Mouse (Mus musculus) kidney, postnatal 25 days (tissue): Measurements from ENCODE around the gene Syne1.
A peak's percentile ranks its signal among the peaks of the same experiment; 100 is the strongest.

Experiments
- DNase-seq, 2 experiments: peaks; one replicate each; pipeline ENCODE4 v3.0.0; 2021; ENCODE audit warnings: mixed read lengths in 2 of 2

Syne1 gene

DNA sequence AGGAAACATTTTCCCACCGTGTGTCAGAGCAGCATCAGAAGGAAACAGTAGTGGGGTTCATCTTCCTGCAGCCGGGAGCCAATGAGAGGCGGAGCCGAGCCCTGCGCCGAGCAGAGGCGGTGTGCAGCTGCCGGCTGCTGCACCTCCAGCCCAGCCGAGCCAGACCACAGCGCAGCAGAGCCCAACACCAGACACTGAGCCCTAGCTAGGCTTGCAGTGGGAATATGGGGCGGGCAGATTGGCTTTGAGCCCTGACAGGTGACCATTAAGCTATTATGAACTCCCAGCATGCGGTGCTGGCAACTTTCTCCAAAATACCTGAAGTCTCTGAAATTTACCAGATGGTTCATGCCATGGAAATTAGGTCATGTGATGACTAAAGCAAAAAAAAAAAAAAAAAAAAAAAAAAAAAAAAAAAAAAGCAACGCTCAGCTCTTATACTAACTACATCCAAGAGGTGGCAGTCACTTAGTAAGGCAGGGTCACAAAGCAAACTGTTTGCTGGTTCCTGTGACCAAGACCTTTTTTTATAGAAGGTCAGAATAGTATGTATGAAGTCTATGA, 356.5 kb downstream of the Syne1 start:
- DNase-seq: peak; percentile 64 to 78

DNA sequence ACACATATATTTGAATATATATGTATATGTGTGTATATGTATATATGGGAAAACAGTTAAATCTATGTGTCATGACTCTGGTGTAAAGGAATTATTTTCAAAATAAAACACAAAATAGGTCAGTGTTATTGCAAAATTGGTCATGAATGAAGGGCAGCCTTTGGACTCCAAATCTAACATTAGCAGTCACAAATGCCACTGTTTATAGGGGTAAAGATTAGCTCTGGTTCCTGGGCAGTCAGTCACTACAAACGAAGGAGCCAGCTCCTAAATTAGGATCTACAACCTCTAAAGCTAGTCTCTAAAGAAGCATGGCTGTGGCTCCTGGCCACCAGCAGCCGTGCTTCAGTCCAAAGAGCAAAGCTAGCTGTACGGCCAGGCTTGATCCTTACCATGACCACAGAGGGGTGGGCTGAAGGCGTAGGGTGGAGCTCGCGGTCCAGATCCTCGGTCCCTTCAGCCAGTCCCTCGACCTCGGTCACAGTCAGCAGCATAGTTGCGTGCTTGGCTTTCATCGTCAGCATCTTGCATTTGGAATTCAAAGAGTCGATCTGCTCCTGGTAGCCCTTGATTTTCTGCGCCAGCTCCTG, 357.1 kb downstream of the Syne1 start:
- peak; percentile 25 to 46 for DNase-seq

DNA sequence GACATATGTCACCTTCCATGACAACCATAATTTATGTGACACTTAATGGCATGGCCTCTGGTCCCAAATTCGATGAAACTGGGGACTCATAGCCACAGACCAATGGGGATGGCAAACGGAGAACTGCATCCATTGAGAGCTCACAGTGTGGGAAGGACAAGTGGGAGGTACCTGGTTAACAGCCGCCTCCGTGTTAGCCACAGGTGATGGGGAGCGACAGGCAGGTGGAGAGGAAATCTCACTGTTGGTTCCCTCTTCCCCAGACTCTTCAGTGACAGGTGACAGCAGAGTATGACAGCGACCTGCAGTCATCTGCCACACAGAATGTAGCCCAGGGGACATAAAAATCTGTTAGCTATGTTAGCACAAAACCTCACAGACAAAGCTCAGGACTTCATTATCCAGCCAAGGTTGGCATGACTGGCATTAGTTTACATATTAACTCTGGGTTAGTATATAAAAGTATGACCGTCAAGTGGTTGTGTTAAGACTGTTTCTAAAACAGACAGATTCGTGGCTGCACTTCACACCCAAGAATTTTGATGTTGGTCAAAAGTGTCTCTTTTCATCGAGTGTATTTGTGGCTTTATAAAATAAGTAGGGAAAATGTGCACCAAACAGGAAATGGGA, 358.3 kb downstream of the Syne1 start:
- DNase-seq: peak in 1 of 2 experiments; percentile 7

DNA sequence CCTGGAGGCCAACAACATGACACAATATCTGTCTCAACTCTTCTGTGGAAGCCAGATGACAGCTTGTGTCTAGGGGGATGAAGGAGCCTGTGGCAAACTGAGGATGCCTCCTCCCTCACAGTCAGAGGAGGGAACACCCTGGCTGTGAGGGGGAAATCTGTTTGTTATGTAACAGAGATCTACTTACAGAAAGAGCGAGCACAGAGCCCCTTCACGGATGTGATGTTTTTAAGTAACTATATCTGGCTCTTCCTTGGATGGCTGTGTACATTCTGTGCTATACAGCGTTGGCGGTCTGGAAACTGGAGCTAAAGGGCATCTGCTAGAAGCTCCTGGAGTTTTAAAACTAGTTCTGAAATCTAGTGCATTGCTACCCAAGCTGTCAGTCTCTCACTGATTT, 360.5 kb downstream of the Syne1 start:
- DNase-seq: no peak

DNA sequence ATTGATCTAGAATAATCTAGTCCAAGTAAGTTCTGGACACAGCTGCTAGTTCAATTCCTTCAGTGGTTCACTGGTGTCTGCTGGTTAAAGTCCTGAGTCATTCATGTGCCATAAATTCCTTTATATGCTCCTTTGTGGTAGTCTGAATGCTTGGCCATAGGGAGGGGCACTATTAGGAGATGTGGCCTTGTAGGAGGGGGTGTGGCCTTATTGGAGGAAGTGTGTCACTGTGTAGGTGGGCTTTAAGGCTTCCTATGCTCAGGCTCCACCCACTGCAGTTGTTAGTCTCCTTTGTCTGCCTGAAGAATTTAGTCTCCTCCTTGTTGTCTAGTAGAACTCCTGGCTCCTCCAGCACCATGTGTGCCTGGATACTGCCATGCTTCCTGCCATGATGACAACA, 362.4 kb downstream of the Syne1 start:
- no peak for DNase-seq

DNA sequence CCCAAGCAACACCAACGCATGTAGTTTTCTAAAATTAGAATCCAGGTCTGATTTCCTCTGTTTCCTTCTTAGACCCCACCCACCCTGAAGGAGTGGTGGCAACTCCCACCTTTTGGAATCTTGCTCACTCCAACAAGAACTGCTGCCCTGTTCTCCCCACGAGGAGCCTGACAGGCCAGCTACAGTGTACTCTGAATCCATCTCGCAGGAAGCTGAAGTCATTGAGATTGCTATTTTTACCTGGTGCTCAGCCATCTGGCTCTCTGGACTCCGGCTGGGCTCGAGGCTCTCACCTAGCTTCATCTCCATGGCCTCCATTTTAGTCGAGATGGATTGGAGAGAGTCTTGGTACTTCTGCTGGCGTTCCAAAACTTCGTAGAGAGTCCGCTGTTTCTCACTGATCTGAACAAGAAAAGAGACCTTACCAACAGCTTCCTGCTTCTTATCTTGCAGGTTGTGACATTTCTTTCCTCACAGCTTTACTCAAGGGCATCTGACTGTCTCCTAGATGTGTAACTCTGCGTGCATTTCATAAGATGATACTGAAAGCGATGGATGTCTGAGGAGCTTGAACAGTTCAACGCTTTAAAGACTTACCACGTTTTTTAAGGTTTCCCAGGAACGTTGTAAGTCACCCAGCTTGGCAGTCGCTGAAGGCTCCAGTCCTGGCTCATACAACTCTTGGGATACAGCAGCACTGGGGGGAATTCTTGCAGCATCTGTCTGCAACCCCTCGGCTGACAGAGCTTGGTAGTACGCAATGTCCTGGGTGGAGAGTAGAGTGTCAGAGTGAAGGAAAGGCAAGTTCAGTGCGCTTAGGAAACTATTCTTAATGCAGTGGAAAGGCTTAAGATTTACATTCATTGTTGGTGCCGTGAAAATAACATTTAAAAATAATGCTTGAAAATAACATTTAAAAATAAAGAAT, 365.9 kb downstream of the Syne1 start:
- no peak for DNase-seq

DNA sequence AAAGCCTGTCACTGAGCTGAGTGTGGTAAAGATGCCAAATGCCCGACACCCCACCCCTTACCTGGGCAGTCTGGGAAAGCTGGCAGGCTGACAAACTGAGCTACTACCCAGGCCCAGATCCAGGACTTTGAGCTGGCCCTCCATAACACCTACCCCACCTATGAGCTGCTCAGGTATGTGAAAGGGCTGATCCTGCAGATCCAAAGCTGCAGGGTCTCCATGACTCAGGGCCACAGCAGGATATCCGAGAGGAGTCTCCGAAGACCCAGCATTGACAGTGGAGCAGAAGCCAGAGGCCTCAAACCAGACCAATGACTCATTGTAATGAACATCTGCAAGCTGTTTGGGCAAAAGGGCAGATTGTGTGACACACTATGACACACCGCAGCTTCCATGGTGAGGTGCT, 369.5 kb downstream of the Syne1 start:
- DNase-seq: no peak

DNA sequence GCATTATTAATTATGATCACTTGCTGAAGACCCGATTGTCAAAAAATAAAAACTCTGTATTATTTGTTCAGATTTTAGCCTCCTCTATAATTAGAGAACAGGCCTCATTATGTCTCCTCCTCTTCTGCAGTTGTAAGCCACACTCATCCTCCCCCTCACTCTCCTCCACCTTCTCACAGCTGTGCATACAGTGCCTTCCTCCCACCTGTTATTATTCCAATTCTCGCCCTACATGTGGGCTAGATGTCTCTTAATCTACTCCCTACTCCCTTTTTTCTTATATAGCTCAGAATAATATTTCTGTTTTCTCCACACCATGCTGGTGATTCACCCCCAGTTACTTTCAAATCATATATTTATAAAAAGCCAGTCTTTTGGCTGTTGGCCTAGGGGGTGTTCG, 371.4 kb downstream of the Syne1 start:
- no peak for DNase-seq

DNA sequence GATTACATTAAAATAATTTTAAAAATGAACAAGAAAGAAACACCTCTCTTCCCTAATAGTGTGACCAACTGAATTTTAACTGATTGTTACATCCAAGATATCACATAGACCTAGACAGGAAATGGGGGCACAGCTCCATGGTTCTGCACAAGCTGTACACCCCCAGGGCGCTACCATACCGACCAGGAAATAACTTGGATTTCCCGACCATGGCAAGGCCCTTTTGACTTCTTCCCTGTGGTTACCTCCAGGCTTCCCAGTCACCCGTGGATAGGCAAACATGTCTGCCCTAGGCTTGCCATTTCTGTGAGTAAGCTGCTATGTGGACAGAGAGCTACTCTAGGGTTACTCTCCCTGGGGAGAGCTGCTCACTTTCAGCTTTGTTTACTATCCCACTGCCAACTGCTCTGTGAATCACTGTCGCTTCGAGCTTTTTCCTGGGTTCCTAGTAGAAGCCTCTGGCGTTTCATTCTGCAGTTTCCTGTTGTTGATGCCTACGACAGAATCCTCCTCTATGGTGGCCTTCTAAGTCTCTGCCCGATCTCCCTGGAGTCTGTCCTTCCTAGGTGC, 373.8 kb downstream of the Syne1 start:
- DNase-seq: no peak

DNA sequence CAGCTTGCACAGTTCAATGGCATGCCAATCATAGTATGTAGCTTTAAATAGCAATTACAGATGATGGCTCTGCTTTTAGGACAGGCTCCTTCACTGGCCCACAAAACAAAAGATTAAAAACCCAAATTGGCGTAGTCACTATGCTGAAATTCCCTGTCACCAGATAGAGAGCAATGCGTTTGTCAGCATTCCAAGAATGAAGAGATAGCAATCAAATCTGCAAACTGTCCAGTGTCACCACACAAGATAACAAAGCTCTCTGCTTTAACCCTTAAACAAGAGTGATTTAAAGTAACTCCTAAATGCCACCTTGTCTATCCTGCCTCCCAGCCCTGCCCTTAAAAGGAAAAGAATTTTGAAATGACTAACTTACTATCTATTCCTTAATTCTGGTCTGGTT, 374.9 kb downstream of the Syne1 start:
- DNase-seq: no peak

DNA sequence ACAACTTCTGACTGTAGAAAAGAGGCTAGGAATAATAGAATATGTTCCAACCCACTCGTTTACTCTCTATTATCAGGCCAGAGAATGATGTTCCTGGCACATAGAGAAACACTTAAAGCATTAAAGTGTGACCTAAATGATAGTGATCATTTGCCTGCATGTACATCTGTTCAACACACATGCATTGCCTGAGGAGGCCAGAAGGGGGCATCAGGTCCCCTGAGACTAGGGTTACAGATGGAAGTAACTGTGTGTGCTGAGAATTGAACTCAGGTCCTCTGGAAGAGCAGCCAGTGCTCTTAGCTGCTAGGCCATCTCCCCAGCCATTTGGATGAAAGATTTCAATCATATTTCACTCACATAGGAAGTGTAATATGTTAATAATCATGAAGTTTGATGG, 380.9 kb downstream of the Syne1 start:
- no peak for DNase-seq

DNA sequence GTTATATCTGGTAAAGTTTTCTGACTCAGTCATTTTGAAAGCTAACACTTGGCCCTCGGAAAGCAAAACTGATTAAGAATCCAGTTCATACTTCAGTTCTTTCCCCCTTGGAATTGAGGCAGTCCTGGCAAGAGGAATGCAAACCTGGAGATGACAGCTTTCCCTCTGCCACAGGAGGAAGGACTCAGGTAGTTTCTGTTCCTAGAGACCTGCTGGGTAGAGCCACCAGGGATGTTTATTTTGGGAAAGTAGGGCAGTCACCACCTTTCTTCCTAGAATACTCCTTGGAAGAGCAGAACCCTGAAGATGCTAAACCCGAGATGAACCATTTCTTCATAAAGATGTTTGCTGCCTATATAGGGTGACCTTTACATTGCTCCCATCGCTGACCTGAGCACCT, 383.8 kb downstream of the Syne1 start:
- DNase-seq: no peak

DNA sequence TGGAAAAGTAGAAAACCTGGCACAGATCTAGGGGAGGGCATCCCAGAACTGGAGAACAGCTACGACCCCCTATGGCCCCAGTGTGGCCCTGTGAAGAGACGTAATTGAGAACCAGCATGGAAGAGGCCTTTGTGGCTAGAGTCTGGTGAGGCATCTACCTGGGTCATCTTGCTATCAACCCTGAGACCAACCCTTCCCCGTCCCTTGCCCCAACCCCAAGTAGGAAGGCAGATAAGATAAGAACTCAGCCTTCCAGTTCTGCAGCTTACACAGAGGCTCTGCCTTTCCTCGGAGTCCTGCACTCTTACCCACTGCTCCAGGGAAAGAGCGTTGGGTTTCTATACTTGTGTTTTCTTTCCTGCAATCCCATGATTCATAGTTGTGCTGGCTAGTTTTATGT, 385.8 kb downstream of the Syne1 start:
- DNase-seq: no peak

DNA sequence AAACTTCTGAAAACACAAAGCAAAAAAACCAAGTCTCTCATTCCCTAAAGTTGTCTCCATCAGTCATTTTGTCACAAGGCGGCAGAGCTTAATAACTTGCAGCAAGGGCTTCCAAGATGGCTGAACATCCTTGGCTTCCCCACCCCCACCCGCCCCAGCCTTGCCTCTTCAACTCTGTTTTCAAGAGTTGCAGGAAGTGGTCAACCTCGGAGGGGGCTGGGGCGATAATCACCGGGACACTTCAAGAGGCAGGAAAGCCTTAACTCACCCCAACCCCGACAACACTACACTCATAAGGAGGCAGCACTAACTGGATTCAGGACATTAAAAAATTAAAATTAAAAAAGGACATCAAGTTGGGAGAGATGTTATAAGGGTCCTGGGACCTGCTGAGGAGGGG, 387.5 kb downstream of the Syne1 start:
- DNase-seq: peak in 1 of 2 experiments; percentile 44

DNA sequence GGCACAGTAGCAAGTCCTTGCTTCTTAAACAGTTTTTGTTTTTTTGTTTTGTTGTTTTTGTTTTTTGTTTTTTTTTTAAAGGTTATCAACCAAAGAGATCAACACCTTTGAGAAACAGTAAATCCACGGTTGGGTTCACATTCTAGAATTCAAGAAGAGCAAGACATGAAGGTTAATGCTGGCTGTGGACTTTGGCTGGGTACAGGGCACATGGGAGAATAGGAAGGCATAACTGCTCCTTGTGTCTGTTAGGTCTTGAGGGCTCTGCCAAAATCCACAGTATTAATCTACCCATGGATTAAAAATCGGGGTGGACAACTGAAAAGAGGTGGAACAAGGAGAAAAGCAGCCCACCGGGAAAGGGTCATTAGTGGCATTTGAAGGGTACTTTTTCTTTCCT, 388.0 kb downstream of the Syne1 start:
- no peak for DNase-seq

DNA sequence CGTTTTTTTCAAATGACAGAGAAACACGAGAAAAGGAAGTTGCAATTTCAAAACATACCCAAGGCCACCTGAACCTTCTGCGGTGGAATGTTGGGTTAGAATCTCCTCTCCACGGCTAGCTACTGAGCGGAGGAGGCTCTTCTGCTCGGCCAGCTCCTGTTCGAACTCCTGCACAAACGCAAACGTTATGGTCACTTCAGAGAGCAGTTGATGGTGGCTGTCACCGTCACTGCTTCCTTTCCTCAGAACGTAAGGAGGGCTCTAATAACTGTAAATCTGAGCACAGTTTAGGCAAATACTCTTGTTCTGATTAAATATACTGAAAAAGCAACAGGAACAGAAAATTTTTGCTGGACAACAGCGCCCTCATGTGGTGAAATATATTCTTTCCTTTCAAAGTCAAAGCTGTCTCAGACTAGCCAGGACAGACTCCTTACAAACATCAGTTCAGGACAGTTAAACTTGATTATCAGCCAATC, 389.8 kb downstream of the Syne1 start:
- peak in 1 of 2 experiments; percentile 75 for DNase-seq

DNA sequence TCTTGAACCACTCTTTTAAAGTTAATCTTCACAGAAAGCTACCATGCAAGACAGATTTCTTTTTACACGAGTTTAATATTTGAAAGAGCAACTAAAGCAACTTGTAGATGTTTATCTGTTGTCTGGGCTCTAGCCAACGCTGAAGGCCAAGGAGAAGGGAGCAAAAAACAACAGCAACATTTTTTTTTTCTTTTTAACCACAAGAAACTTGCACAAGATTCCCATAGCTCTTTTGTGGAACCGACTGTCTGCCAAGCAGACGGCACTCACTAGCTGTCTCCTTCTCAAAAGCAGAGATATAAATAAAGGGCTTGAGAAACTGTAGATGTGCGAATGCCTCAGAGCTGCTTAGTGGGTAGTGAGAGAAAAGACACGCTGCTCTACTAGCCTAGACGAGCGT, 391.6 kb downstream of the Syne1 start:
- peak; percentile 69 to 75 for DNase-seq

DNA sequence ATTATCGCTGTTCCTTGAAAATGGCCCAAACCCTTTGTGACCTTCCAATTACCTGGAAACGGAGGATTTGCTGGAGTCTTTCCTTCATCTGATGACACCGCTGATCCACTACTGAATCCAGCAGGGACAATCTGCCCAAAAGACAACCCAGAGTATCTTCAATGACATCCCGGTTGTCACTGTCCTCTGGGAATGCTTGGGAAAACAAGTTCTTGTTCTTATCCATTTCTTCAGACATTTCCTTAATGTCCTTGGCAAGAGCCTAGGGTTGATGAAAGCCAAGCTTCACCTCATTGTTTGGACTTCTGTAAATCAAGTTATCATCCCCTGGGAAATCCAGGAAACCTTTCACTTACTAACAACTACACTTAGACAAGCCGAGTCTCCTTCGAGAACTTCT, 398.2 kb downstream of the Syne1 start:
- no peak for DNase-seq

DNA sequence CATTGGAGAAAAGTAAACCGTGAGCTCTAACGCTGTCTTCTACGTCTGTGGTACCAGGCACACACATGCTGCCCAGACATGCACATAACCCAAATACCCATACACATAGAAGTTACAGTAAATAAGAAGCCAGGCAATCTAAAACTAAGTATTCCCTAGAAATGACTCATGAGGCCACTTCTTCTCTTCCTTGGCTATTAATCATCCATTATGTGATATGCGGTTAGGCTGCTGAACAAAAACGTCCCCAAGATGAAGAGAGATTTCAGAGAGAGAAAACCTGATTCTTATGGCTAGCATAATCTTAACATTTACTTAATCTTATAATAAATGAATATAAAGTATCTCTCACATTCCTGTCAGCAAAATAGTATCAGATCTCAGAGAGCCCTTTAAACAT, 409.8 kb downstream of the Syne1 start:
- no peak for DNase-seq

DNA sequence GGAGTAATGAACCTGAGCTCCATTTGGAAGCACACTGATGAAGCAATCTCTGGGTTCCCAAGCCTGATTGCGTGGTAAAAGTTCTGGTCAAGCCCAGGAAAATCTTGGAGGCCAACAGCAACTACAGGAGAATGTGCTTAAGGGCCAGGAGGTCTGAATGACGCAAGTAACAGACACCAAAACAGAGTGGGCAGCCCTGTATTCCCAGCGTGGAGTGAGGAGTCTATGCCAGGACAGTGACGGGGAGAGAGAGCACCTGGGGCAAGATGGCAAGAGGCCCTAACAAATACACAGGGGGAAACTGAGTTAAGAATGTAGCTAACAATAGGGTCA, 411.4 kb downstream of the Syne1 start:
- peak in 1 of 2 experiments; percentile 49 for DNase-seq

DNA sequence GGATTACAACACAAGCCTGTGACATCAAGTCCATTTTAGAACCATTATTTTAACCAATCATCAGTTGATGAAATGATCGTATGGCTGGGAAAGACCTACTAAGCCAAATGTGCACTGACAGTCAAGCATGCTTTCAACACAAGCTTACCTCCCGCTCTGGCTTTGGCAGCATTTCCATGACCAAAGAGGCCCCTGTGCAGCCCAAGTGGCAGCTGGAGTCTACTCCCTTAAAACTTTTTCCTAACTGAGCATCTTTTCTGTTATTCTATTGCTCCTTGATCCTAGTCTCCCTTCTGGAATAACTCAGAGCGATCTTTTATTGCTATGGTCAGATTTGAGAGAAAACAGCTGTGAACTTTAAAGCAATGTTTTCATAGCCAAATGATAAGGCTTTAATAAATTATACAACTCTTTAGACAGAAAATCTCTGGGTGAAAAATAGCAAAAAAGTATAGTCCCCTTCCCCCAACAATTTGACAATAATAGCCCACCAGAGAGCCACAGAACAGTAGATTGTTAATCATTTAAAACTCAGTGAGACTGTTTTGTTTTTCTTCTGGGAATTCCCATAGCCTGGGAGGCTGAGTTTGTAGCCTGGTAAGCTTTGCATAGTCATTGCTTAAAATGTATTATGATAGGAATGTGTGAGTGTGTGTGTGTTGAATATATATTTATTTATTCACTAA, 411.9 kb downstream of the Syne1 start:
- peak in 1 of 2 experiments; percentile 45 for DNase-seq

DNA sequence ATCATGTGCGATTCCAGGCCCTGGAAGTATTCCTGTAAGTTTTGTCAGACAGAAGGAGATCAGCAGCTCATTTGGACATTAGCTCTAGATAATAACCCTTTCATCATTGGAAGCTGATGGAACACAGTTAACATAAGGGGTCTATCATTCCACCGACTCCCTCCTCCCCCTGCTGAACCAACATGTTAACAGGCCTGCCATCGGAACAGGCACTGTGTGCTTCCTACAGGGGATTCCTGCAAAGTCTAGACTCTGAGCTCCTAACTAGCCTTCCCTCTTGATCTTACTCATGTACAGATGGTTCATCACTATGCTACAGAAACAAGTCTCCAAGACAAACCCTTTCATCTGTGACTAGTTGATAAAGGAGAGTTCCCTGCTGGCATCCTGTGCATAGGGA, 419.2 kb downstream of the Syne1 start:
- no peak for DNase-seq

DNA sequence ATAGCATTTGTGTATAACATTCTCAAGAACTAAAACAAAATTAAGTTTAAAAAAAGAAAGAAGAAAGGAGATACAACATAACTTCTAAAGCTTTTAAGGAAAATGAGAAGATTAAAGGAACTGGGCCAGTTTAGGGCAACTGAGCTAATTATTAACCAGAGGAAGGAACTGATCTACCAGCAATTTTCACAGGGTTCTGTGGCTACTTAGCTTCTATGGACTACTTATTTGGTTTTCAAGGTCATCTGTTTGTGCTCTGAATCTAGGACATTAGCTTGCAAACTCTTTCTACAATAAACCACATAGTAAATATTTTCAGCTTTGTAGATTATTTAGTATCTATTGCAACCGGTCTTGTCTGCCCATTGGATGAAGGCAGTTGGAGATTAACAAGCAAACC, 420.8 kb downstream of the Syne1 start:
- DNase-seq: no peak
